Mouse (Mus musculus): ENCODE data around the gene Samd14. TPM values are rescaled to one million over a fixed set of nuclear protein-coding genes. Genes with fewer than 3 reads are reported as not detected.
"Not testable (repeated sequence)": the region's sequence is repeated elsewhere in the genome, so short reads cannot be mapped to it uniquely, and the experiment has no call there.

Gene Samd14
- 19.8 and 21.1 TPM in 2 replicates for polyA plus RNA-seq (2015; fragmentation: Nextera tagmentation; extraction: Ambion mirVana)

GRCm38 (mm10) chr11:95009629-95010014 lies at the start of gene Samd14:
Gene Samd14 (plus strand): TSS chr11:95009879.
- Histone ChIP-seq H3K27ac (peak within 1 kb of the TSS; percentile 92), H3K27me3 (replicated peaks) (no peaks in the 10 kb centered on the region), H3K36me3 (peaks cover 9% of the 10 kb centered on the region), H3K9ac (peak within 1 kb of the TSS; percentile 60), H3K9me3 (no peaks in the 10 kb centered on the region), H3K4me1 (peaks cover 40% of the 10 kb centered on the region; the same call in 1 of the 2 replicates), H3K4me3 (replicated peaks) (peak within 1 kb of the TSS; percentile 71), H3K4me2 (peak within 1 kb of the TSS; percentile 83)
- ATAC-seq (ENCODE audit: insufficient read depth, low FRiP score, low read depth): peak; percentile 40
- under 1% methylated on average over 31 of the region's 32 CpGs for WGBS

GRCm38 (mm10) chr11:94962534-94963101 lies 47.1 kb upstream of the Samd14 start:
- no peak for ATAC-seq (ENCODE audit: insufficient read depth, low FRiP score, low read depth)
- Histone ChIP-seq H3K9ac (no peak overlapping the region), H3K4me3 (replicated peaks) (no peak overlapping the region), H3K27ac (no peak overlapping the region), H3K4me2 (no peak overlapping the region), H3K27me3 (replicated peaks) (no peaks in the 10 kb centered on the region), H3K4me1 (no peaks in the 10 kb centered on the region; the same call in 1 of the 2 replicates), H3K9me3 (no peaks in the 10 kb centered on the region), H3K36me3 (no peaks in the 10 kb centered on the region)
- 63% methylated on average over 5 of the region's 5 CpGs for WGBS

- H3K4me1 ChIP-seq: no peaks in the 10 kb centered on the region
- no peak within 1 kb of the TSS for H3K4me2 ChIP-seq
- no peaks in the 10 kb centered on the region for H3K9me3 ChIP-seq
- no peaks in the 10 kb centered on the region for H3K36me3 ChIP-seq
- ATAC-seq (ENCODE audit: insufficient read depth, low FRiP score, low read depth): no peak
- no peak within 1 kb of the TSS for H3K27ac ChIP-seq
- H3K27me3 ChIP-seq (replicated peaks): no peaks in the 10 kb centered on the region
- no peak within 1 kb of the TSS for H3K9ac ChIP-seq
- no peak within 1 kb of the TSS for H3K4me3 ChIP-seq (replicated peaks)
- 35% methylated on average over 4 of the region's 4 CpGs for WGBS
Measured at GRCm38 (mm10) chr11:94967419-94967818, 42.3 kb upstream of the Samd14 start, which contains the start of gene Hils1. Gene Hils1 (plus strand): TSS chr11:94967593.

- no peak overlapping the region for H3K4me3 ChIP-seq (replicated peaks)
- H3K27me3 ChIP-seq (replicated peaks): no peaks in the 10 kb centered on the region
- 78% methylated on average over 7 of the region's 7 CpGs for whole genome bisulfite sequencing
- no peak for ATAC-seq (ENCODE audit: insufficient read depth, low FRiP score, low read depth)
- no peaks in the 10 kb centered on the region for H3K4me1 ChIP-seq
- no peak overlapping the region for H3K4me2 ChIP-seq
- H3K9me3 ChIP-seq: no peaks in the 10 kb centered on the region
- H3K27ac ChIP-seq: no peak overlapping the region
- no peak overlapping the region for H3K9ac ChIP-seq
- no peaks in the 10 kb centered on the region for H3K36me3 ChIP-seq
Measured at GRCm38 (mm10) chr11:94968187-94968586, 41.5 kb upstream of the Samd14 start.

GRCm38 (mm10) chr11:94969709-94970108 lies 40.0 kb upstream of the Samd14 start:
- WGBS: 89% methylated on average over 4 of the region's 4 CpGs
- not testable (repeated sequence) for ATAC-seq (ENCODE audit: insufficient read depth, low FRiP score, low read depth); H3K4me3 ChIP-seq (replicated peaks); H3K27me3 ChIP-seq (replicated peaks); H3K27ac ChIP-seq; H3K4me1 ChIP-seq; H3K9me3 ChIP-seq; H3K4me2 ChIP-seq; H3K36me3 ChIP-seq; H3K9ac ChIP-seq

- Histone ChIP-seq H3K4me2 (no peak overlapping the region), H3K4me3 (replicated peaks) (no peak overlapping the region), H3K27ac (no peak overlapping the region), H3K9ac (no peak overlapping the region), H3K36me3 (no peaks in the 10 kb centered on the region), H3K9me3 (no peaks in the 10 kb centered on the region), H3K27me3 (replicated peaks) (no peaks in the 10 kb centered on the region), H3K4me1 (no peaks in the 10 kb centered on the region)
- ATAC-seq (ENCODE audit: insufficient read depth, low FRiP score, low read depth): no peak
- 58% methylated on average over 15 of the region's 15 CpGs for WGBS
Measured at GRCm38 (mm10) chr11:94970210-94970943, 39.3 kb upstream of the Samd14 start.

GRCm38 (mm10) chr11:94971895-94972615 lies 37.6 kb upstream of the Samd14 start:
- H3K4me3 ChIP-seq (replicated peaks): no peak overlapping the region
- ATAC-seq (ENCODE audit: insufficient read depth, low FRiP score, low read depth): no peak
- H3K36me3 ChIP-seq: no peaks in the 10 kb centered on the region
- no peak overlapping the region for H3K9ac ChIP-seq
- WGBS: 62% methylated on average over 16 of the region's 16 CpGs
- no peaks in the 10 kb centered on the region for H3K9me3 ChIP-seq
- H3K27ac ChIP-seq: no peak overlapping the region
- H3K4me2 ChIP-seq: no peak overlapping the region
- H3K4me1 ChIP-seq: no peaks in the 10 kb centered on the region
- H3K27me3 ChIP-seq (replicated peaks): no peaks in the 10 kb centered on the region

- no peak overlapping the region for H3K4me3 ChIP-seq (replicated peaks)
- ATAC-seq (ENCODE audit: insufficient read depth, low FRiP score, low read depth): no peak
- H3K27ac ChIP-seq: no peak overlapping the region
- no peak overlapping the region for H3K9ac ChIP-seq
- 59% methylated on average over 5 of the region's 5 CpGs for WGBS
- no peaks in the 10 kb centered on the region for H3K27me3 ChIP-seq (replicated peaks)
- H3K4me2 ChIP-seq: no peak overlapping the region
- H3K36me3 ChIP-seq: no peaks in the 10 kb centered on the region
- H3K4me1 ChIP-seq: no peaks in the 10 kb centered on the region
- H3K9me3 ChIP-seq: no peaks in the 10 kb centered on the region
Measured at GRCm38 (mm10) chr11:94972887-94973286, 36.8 kb upstream of the Samd14 start.

- no peak for ATAC-seq (ENCODE audit: insufficient read depth, low FRiP score, low read depth)
- Histone ChIP-seq H3K27me3 (replicated peaks) (no peaks in the 10 kb centered on the region), H3K9ac (no peak overlapping the region), H3K9me3 (no peaks in the 10 kb centered on the region), H3K4me1 (no peaks in the 10 kb centered on the region), H3K4me2 (no peak overlapping the region), H3K27ac (no peak overlapping the region), H3K36me3 (no peaks in the 10 kb centered on the region), H3K4me3 (replicated peaks) (no peak overlapping the region)
- 55% methylated on average over 4 of the region's 4 CpGs for WGBS
Measured at GRCm38 (mm10) chr11:94973313-94973712, 36.4 kb upstream of the Samd14 start.

- no peaks in the 10 kb centered on the region for H3K9me3 ChIP-seq
- no peaks in the 10 kb centered on the region for H3K27me3 ChIP-seq (replicated peaks)
- H3K9ac ChIP-seq: no peak overlapping the region
- no peak overlapping the region for H3K4me3 ChIP-seq (replicated peaks)
- no peak for ATAC-seq (ENCODE audit: insufficient read depth, low FRiP score, low read depth)
- WGBS: 77% methylated on average over 2 of the region's 2 CpGs
- H3K36me3 ChIP-seq: no peaks in the 10 kb centered on the region
- no peaks in the 10 kb centered on the region for H3K4me1 ChIP-seq
- no peak overlapping the region for H3K27ac ChIP-seq
- H3K4me2 ChIP-seq: no peak overlapping the region
Measured at GRCm38 (mm10) chr11:94974951-94975350, 34.7 kb upstream of the Samd14 start.

GRCm38 (mm10) chr11:94976199-94976598 lies 33.5 kb upstream of the Samd14 start, which contains the start of gene Sgca:
Gene Sgca (minus strand): TSS chr11:94976327.
- H3K27me3 ChIP-seq (replicated peaks): no peaks in the 10 kb centered on the region
- no peak within 1 kb of the TSS for H3K4me3 ChIP-seq (replicated peaks)
- no peaks in the 10 kb centered on the region for H3K4me1 ChIP-seq
- 64% methylated on average over 5 of the region's 5 CpGs for WGBS
- no peak within 1 kb of the TSS for H3K9ac ChIP-seq
- H3K27ac ChIP-seq: no peak within 1 kb of the TSS
- H3K36me3 ChIP-seq: no peaks in the 10 kb centered on the region
- H3K4me2 ChIP-seq: no peak within 1 kb of the TSS
- no peak for ATAC-seq (ENCODE audit: insufficient read depth, low FRiP score, low read depth)
- no peaks in the 10 kb centered on the region for H3K9me3 ChIP-seq

All from stomach, embryonic 15.5 days (tissue).